Mouse (Mus musculus): ENCODE results near the gene Cdh12. TPM values are rescaled to one million over a fixed set of nuclear protein-coding genes. Genes with fewer than 3 reads are reported as not detected.
"Not testable (repeated sequence)": the region's sequence is repeated elsewhere in the genome, so short reads cannot be mapped to it uniquely, and the experiment has no call there.

The Cdh12 gene
- polyA plus RNA-seq, 1 experiment = not detected

DNA sequence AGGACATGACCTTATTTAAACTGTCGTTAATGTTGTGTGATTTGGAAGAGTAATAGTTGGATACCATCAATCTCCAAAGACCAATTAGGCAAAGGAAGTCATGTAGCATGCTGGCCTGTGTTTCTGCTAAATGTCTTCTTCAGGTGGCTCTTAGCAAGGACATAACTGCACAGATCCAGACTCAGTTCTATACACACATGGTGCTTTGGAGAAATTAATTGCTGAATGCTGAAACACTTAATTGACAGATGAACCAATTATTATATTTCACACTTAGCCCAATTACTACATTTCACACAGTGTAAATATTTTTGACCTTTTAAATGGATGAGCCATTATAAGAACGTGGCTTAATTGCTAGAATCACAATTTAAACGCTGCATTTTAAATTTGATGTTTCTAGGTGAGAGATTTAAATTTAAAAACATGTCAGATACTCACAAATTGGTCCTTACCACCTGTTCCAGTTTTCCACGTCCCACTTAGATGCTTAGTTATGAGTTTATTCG is 133.6 kb downstream of the Cdh12 start:
- Histone ChIP-seq H3K36me3 (ENCODE audit: control insufficient read depth, insufficient read depth) (no peaks in the 10 kb centered on the region), H3K27me3 (ENCODE audit: control insufficient read depth, insufficient read depth, insufficient read length) (no peaks in the 10 kb centered on the region), H3K4me3 (no peak overlapping the region), H3ac (ENCODE audit: control insufficient read depth, insufficient read length) (no peak overlapping the region), H3K79me2 (ENCODE audit: control insufficient read depth, insufficient read depth) (no peaks in the 10 kb centered on the region), H3K4me2 (ENCODE audit: low read depth) (no peak overlapping the region)
- no peak for TF ChIP-seq TCF3 (IDR thresholded peaks at IDR 0.05; ENCODE audit: insufficient read length, low read depth)
- TF ChIP-seq POLR2AphosphoS2 (IDR thresholded peaks at IDR 0.05; ENCODE audit: insufficient read length, low read depth) = no peak
- no peak for TF ChIP-seq E2F4 (IDR thresholded peaks at IDR 0.05; ENCODE audit: insufficient read depth)
- no peak for TF ChIP-seq POLR2A (IDR thresholded peaks at IDR 0.05; ENCODE audit: insufficient read length, low read depth)
- TF ChIP-seq SRF (IDR thresholded peaks at IDR 0.05; ENCODE audit: control insufficient read depth, insufficient read length, low read depth) = no peak
- TF ChIP-seq REST (IDR thresholded peaks at IDR 0.05; ENCODE audit: insufficient read depth, insufficient read length) = no peak
- no peak for TF ChIP-seq MYOG (IDR thresholded peaks at IDR 0.05; ENCODE audit: control insufficient read depth in 1 of 3, insufficient read depth in 1 of 3, insufficient read length in 2 of 3, low read depth in 2 of 3)
- no peak for TF ChIP-seq USF1 (IDR thresholded peaks at IDR 0.05; ENCODE audit: low read depth)
- no peak for TF ChIP-seq MAX (IDR thresholded peaks at IDR 0.05; ENCODE audit: low read depth)

DNA sequence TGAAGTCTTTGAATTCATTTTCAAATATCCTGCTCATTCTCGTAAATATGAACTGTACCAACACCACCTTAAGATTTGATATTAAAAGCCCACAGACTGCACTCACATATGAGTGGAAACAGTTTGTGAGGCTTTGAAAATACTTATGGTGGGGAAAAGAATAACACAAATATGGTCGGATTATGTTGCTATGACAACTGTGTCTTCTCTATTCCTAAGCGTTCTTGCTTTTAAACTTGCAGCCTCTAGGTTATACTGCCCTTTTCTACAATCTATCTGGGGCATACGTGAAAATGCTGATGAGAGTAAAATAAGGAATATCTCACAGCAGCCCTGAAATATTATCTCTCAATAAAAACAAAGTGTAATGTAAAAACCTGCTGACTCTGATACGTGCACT is 142.5 kb downstream of the Cdh12 start:
- Histone ChIP-seq H3K4me2 (ENCODE audit: low read depth) (no peak overlapping the region), H3ac (ENCODE audit: control insufficient read depth, insufficient read length) (no peak overlapping the region), H3K27me3 (ENCODE audit: control insufficient read depth, insufficient read depth, insufficient read length) (no peaks in the 10 kb centered on the region), H3K79me2 (ENCODE audit: control insufficient read depth, insufficient read depth) (no peaks in the 10 kb centered on the region), H3K4me3 (no peak overlapping the region), H3K36me3 (ENCODE audit: control insufficient read depth, insufficient read depth) (no peaks in the 10 kb centered on the region)
- TF ChIP-seq CEBPB (IDR thresholded peaks at IDR 0.05; ENCODE audit: insufficient read depth, poor library complexity, severe bottlenecking) (no peak), POLR2AphosphoS2 (IDR thresholded peaks at IDR 0.05; ENCODE audit: insufficient read length, low read depth) (no peak), MAX (IDR thresholded peaks at IDR 0.05; ENCODE audit: low read depth) (no peak), TCF12 (IDR thresholded peaks at IDR 0.05; ENCODE audit: insufficient read depth, poor library complexity, severe bottlenecking) (no peak), USF1 (IDR thresholded peaks at IDR 0.05; ENCODE audit: low read depth) (no peak), REST (IDR thresholded peaks at IDR 0.05; ENCODE audit: insufficient read depth, insufficient read length) (no peak), TCF3 (IDR thresholded peaks at IDR 0.05; ENCODE audit: insufficient read length, low read depth) (no peak), E2F4 (IDR thresholded peaks at IDR 0.05; ENCODE audit: insufficient read depth) (no peak), MYOG (IDR thresholded peaks at IDR 0.05; ENCODE audit: control insufficient read depth in 1 of 3, insufficient read depth in 1 of 3, insufficient read length in 2 of 3, low read depth in 2 of 3) (no peak), SRF (IDR thresholded peaks at IDR 0.05; ENCODE audit: control insufficient read depth, insufficient read length, low read depth) (no peak), POLR2A (IDR thresholded peaks at IDR 0.05; ENCODE audit: insufficient read length, low read depth) (no peak), MYOD1 (IDR thresholded peaks at IDR 0.05; ENCODE audit: control insufficient read depth in 1 of 3, insufficient read length in 2 of 3, low read depth in 2 of 3) (no peak)

GRCm38 (mm10) chr15:20605751-20606150 is 156.7 kb downstream of the Cdh12 start:
- H3K27me3 ChIP-seq (ENCODE audit: control insufficient read depth, insufficient read depth, insufficient read length); H3K79me2 ChIP-seq (ENCODE audit: control insufficient read depth, insufficient read depth); H3K36me3 ChIP-seq (ENCODE audit: control insufficient read depth, insufficient read depth); H3ac ChIP-seq (ENCODE audit: control insufficient read depth, insufficient read length); H3K4me3 ChIP-seq; H3K4me2 ChIP-seq (ENCODE audit: low read depth): not testable (repeated sequence)

DNA sequence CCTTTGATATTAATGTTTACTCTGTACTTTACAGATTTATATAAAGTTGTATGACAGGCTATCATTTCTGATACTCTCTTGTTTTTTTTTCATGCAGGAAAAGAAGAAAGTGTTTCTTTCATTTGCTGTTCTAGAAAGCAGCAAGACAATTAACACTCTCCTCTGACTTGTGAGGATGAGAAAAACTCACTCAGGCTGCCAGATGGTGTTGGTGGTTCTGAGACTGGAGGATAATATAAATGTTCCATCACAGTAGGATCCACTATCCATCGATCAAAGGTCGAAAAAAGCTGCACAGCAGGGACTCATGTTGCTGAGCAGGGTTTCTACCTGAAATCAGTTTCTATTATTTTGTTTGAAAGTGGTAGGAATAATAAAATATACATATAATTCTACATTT is 185.5 kb downstream of the Cdh12 start:
- Histone ChIP-seq H3K79me2 (ENCODE audit: control insufficient read depth, insufficient read depth) (no peaks in the 10 kb centered on the region), H3K27me3 (ENCODE audit: control insufficient read depth, insufficient read depth, insufficient read length) (no peaks in the 10 kb centered on the region), H3K4me2 (ENCODE audit: low read depth) (no peak overlapping the region), H3ac (ENCODE audit: control insufficient read depth, insufficient read length) (no peak overlapping the region), H3K4me3 (no peak overlapping the region), H3K36me3 (ENCODE audit: control insufficient read depth, insufficient read depth) (no peaks in the 10 kb centered on the region)
- TF ChIP-seq E2F4 (IDR thresholded peaks at IDR 0.05; ENCODE audit: insufficient read depth) (no peak), POLR2A (IDR thresholded peaks at IDR 0.05; ENCODE audit: insufficient read length, low read depth) (no peak), USF1 (IDR thresholded peaks at IDR 0.05; ENCODE audit: low read depth) (no peak), TCF12 (IDR thresholded peaks at IDR 0.05; ENCODE audit: insufficient read depth, poor library complexity, severe bottlenecking) (no peak), MYOG (IDR thresholded peaks at IDR 0.05; ENCODE audit: control insufficient read depth in 1 of 3, insufficient read depth in 1 of 3, insufficient read length in 2 of 3, low read depth in 2 of 3) (no peak), TCF3 (IDR thresholded peaks at IDR 0.05; ENCODE audit: insufficient read length, low read depth) (no peak), REST (IDR thresholded peaks at IDR 0.05; ENCODE audit: insufficient read depth, insufficient read length) (no peak), MYOD1 (IDR thresholded peaks at IDR 0.05; ENCODE audit: control insufficient read depth in 1 of 3, insufficient read length in 2 of 3, low read depth in 2 of 3) (no peak), CEBPB (IDR thresholded peaks at IDR 0.05; ENCODE audit: insufficient read depth, poor library complexity, severe bottlenecking) (no peak), MAX (IDR thresholded peaks at IDR 0.05; ENCODE audit: low read depth) (no peak), POLR2AphosphoS2 (IDR thresholded peaks at IDR 0.05; ENCODE audit: insufficient read length, low read depth) (no peak), SRF (IDR thresholded peaks at IDR 0.05; ENCODE audit: control insufficient read depth, insufficient read length, low read depth) (no peak)

GRCm38 (mm10) chr15:20639155-20639554 is 190.1 kb downstream of the Cdh12 start:
- no peaks in the 10 kb centered on the region for H3K36me3 ChIP-seq (ENCODE audit: control insufficient read depth, insufficient read depth)
- TF ChIP-seq CEBPB (IDR thresholded peaks at IDR 0.05; ENCODE audit: insufficient read depth, poor library complexity, severe bottlenecking) (no peak), MYOG (IDR thresholded peaks at IDR 0.05; ENCODE audit: control insufficient read depth in 1 of 3, insufficient read depth in 1 of 3, insufficient read length in 2 of 3, low read depth in 2 of 3) (no peak), REST (IDR thresholded peaks at IDR 0.05; ENCODE audit: insufficient read depth, insufficient read length) (no peak), POLR2AphosphoS2 (IDR thresholded peaks at IDR 0.05; ENCODE audit: insufficient read length, low read depth) (no peak), TCF3 (IDR thresholded peaks at IDR 0.05; ENCODE audit: insufficient read length, low read depth) (no peak), POLR2A (IDR thresholded peaks at IDR 0.05; ENCODE audit: insufficient read length, low read depth) (no peak), MAX (IDR thresholded peaks at IDR 0.05; ENCODE audit: low read depth) (no peak), SRF (IDR thresholded peaks at IDR 0.05; ENCODE audit: control insufficient read depth, insufficient read length, low read depth) (no peak), USF1 (IDR thresholded peaks at IDR 0.05; ENCODE audit: low read depth) (no peak), MYOD1 (IDR thresholded peaks at IDR 0.05; ENCODE audit: control insufficient read depth in 1 of 3, insufficient read length in 2 of 3, low read depth in 2 of 3) (no peak), TCF12 (IDR thresholded peaks at IDR 0.05; ENCODE audit: insufficient read depth, poor library complexity, severe bottlenecking) (no peak), E2F4 (IDR thresholded peaks at IDR 0.05; ENCODE audit: insufficient read depth) (no peak)
- no peaks in the 10 kb centered on the region for H3K27me3 ChIP-seq (ENCODE audit: control insufficient read depth, insufficient read depth, insufficient read length)
- no peaks in the 10 kb centered on the region for H3K79me2 ChIP-seq (ENCODE audit: control insufficient read depth, insufficient read depth)
- H3K4me2 ChIP-seq (ENCODE audit: low read depth) = no peak overlapping the region
- no peak overlapping the region for H3K4me3 ChIP-seq
- no peak overlapping the region for H3ac ChIP-seq (ENCODE audit: control insufficient read depth, insufficient read length)
